Mouse (Mus musculus) lung, postnatal 36 days (tissue): ENCODE measurements around the gene Mapkapk3.

Source experiments
- DNase-seq: peaks from one replicate; pipeline ENCODE4 v3.0.0; 2022; ENCODE audit warnings: mixed read lengths

Gene Mapkapk3

DNA sequence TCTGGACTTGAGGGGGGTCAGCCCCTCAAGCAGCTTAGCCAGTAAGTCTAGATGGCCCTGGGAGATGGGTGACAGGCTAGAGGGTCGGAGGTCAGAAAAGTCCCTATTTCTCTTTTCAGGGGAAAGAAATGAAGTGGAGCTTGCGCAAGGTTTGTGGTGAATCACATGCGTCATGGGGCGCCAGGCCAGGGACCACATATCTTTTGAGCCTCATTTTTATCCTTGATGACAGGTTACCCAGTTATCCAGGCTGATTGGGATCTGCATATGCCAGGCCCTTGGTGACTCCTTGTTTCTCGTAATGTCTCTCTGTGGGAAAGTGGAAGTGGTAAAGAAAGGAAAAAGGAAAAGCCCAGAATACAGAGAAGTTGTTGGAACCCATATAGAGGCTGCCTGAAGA, 25.8 kb downstream of the Mapkapk3 start:
- peak; percentile 65 for DNase-seq

DNA sequence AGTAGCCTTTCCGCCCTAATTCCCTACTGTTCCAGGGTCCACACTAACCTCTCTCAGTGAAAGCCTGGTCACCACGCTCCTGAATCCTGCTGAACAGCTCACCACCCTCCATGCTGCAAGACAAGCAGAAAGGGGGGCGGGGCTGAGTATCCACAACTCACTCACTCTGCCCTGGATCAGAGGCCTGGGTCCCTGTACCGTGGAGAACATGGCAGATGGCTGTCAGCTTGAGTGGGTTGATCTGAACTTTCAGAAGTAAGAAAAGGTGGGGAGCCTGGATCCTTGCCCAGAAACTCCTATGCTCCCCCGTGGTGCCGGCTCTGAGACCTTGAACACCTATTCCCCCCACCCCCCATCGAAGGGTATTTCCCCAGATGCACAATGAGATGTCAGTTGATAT, 27.3 kb downstream of the Mapkapk3 start:
- no peak for DNase-seq

- no peak for DNase-seq
Measured at GRCm38 (mm10) chr9:107261792-107262191, 27.9 kb downstream of the Mapkapk3 start.

GRCm38 (mm10) chr9:107260836-107261235, 28.8 kb downstream of the Mapkapk3 start:
- DNase-seq, result peak; percentile 30

DNA sequence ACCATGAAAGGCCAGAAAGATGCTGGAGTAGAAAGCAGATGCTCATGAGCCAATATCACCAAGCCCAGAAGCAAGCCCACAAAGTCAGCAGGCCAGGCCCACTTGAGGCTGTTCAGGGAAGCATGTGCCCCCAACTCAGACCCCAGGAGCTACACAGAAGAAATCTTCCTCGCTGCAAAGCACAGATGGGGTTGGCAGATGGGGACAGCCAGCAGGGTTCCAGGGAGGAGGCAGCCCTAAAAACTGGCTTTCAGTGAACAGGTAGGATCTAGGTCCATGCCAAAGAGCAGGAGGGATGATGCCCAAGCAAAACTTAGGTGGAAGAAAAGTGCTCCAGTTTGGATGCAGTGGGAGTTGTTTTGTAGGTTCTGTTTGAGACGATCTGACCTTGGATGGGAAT, 29.2 kb downstream of the Mapkapk3 start:
- no peak for DNase-seq

- no peak for DNase-seq
Measured at GRCm38 (mm10) chr9:107259571-107259970, 30.1 kb downstream of the Mapkapk3 start.

DNA sequence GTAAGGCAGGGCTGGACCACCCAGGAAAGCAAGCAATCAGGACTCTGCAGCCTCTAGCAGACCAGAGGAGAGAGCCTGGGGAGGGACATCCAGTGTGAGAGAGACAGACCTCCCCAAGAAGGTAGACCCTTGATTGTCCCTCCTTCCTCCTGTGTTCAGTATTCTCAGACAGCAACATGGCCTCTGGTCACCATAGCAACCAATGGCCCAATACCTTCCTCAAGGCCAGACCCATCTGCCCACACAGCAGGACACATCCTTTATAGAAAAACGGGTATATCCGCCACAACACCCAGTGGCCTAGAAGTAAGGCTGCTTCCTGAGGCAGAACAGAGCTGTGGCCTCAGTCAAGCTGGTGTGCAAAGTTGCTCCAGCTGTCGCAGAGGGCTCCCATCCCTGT, 34.1 kb downstream of the Mapkapk3 start:
- no peak for DNase-seq

DNA sequence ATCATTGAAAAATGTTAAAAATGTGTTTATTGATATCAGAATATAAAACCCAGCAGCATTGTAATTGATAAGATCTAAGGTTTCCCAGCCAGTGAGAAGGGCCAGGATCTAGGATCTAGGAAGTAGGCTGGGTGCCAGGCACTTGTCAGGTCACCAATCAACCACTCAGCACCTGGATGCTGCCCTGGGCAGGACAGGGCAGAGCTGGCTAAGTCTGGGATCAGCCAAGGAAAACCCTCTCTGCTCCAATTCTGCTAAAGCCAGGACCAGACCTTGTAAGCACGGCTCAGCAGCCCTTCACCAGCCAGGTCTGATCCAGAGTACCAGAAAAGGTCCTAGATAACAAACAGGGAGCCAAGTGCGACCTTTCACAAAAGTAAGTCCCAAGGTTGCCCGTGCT, 34.8 kb downstream of the Mapkapk3 start:
- no peak for DNase-seq

GRCm38 (mm10) chr9:107254476-107254875, 35.2 kb downstream of the Mapkapk3 start:
- DNase-seq, result no peak

DNA sequence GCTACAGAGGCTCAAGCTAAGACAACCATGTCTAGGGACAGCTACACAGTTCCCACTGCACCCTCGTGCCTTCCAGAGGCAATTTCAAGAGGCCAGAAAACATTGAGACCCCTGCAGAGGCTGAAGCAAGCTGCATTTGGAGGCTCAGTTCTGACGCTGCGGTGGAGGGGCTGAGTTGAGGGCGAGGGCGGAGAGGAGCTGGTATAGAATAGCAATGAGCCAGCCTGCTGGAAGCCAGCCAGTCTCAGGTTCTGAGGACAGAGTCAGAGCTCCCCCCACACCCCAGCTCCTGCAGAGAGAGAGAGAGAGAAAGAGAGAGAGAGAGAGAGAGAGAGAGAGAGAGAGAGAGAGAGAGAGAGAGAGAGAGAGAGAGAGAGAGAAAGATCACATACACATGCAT, 37.5 kb downstream of the Mapkapk3 start:
- DNase-seq, result no peak

DNA sequence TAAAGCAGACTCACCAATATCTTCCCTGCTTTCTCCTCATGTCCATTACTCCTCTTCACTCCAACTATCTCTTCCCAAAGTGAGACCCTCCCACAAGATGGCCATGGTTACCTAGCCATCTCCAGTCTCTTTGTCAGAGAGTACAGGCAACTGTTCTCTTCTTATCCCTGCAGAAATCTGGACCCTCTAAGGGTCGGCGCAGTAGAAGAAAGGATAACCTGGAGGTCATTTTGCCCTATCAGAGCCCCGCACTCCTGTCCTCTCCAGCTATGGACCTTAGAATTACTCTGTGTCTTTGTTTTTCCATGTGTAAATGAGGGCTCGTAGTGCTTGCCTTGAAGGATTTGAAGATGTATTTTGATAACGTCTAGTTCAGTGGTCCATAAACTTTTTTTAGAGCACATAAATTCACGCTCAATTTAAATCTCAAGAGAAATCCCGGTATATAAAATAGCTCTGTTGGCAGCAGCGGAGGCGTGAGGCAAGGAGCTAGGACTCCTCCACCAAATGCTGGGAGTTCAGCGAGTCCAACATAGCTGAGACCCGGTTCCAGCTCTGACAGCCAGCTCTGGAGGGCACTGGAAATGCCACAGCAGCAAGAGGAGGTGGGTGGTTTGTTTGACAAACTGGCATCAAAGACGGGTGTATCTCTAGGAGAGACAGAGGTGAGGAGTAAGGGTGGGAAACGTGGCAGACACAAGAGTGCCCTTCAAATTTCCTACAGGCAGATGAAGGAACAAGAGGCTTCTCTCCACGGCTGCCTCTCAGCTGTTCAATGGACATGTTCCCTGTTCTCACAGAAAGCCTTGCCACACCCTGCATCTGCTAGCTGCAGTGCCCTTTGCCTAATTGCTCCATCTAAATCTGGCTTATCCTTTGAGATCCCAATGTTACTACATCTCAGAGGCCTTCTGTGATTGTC, 39.0 kb downstream of the Mapkapk3 start:
- DNase-seq, result no peak

DNA sequence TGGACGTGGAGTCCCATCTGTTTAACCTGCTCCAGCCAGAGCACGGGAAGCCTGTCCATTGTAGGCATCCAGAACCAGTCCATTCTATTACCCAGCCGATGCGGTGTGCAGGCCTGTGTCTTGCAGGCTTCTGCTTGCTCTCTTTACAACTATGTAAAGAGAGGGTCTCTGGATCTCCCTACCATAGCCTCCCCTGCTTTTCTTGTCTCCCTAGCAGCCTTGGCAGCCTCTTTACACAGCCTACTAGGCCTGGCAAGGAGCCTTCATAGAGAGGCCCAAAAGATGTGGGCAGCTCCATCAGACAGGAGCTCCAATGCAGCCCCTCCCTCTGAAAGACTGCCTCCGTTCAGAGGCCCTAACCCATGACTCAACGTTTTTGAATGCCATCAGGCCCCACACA, 40.5 kb downstream of the Mapkapk3 start:
- no peak for DNase-seq

GRCm38 (mm10) chr9:107246170-107246569, 43.5 kb downstream of the Mapkapk3 start:
- peak; percentile 47 for DNase-seq

GRCm38 (mm10) chr9:107245311-107245710, 44.4 kb downstream of the Mapkapk3 start:
- DNase-seq, result no peak

DNA sequence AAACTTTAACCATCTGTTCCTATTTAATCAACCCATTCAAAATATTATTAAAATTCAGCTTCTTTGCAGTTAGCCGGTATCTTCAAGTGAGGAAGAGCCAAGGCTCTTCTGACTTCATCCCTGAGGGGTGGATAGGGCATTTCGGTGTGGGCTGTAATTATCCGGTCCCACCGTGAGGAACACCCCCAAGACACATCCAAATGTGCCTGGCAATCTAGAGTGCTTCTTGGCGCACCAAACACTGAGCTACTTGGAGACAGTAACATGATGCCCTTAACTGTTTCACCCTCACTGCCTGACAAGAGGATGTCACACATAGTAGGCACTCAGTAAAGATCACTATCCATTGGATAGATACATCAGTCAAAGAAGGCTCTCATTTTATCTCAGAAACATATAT, 53.5 kb downstream of the Mapkapk3 start:
- DNase-seq, result no peak

- no peak for DNase-seq
Measured at GRCm38 (mm10) chr9:107235261-107235660, 54.4 kb downstream of the Mapkapk3 start.

- no peak for DNase-seq
Measured at GRCm38 (mm10) chr9:107232140-107232539, 57.5 kb downstream of the Mapkapk3 start.

DNA sequence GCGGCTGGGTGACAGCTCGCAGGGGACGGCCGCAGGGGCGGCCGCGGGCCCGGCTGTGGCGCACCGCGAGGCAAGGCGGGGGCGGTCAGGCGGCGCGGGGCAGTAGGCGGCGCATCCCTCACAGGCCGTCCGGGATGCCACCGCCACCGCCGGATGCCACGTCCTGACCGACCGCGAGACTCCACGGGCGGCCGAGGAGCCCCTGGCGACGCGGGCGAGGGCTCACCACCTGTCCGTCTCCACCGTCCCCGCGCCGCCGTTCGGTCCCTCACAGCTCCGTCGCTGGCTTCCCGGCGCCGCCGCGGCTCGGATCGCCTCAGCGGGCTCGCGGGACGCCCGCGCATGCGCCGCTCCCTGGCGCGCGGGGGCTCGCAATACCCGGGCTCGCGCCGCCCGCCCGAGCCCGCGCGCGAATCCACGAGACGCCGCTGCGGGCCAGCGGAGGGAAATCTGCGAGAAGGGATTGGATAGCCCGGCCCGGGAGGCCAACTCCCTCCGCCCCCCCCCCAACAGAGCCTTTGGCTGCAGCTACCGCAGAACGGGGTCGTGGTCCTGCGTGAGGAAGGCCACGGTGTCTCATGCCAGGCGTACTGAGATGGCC, 58.0 kb downstream of the Mapkapk3 start, which contains the start of gene Dock3:
Dock3 (minus strand) TSS at position 371 of the 601 bp plus-strand sequence.
- peak; percentile 40 for DNase-seq

- peak; percentile 4 for DNase-seq
Measured at GRCm38 (mm10) chr9:107230991-107231538, 58.6 kb downstream of the Mapkapk3 start.

DNA sequence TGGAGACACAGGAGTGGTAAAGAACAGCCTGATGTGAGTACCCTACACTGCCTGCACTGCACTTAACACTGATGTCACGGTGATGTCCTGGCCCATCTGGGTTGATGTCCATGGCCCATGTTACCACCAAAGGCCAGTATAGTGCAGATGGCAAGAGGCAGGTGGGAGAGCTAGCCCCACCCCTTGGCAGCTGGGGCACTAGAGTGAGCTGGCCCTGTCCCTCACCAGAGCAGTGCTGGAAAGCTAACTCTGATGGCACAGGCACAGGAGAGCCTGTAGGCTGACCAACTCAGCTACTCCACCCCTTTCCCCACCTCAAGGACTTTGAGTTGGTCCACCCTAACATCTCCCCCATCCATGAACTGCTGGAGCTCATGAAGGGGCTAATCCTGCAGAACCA, 65.1 kb downstream of the Mapkapk3 start:
- DNase-seq, result no peak
